Mouse (Mus musculus) G1E (cell line): ENCODE data around the gene Traf7. TPM values are rescaled to one million over a fixed set of nuclear protein-coding genes. Genes with fewer than 3 reads are reported as not detected.

Source experiments
- ATAC-seq: 2 replicates; pipeline ENCODE4 v1.8.0; 2016; ENCODE audit warnings: mild to moderate bottlenecking; ENCODE audit not compliant: insufficient number of reproducible peaks, poor library complexity, low FRiP score, severe bottlenecking; ENCODE audit errors: extremely low read depth
- DNase-seq: peaks from one replicate; pipeline ENCODE4 v3.0.0; 2012; ENCODE audit warnings: low spot score
- H3K27me3 ChIP-seq: 2 replicates; pipeline ENCODE4 v1.6.1; 2012; ENCODE audit warnings: mild to moderate bottlenecking, low read length, inconsistent platforms; ENCODE audit not compliant: insufficient read depth
- H3K36me3 ChIP-seq: replicated peaks from 2 replicates; pipeline ENCODE3; 2012; ENCODE audit warnings: mild to moderate bottlenecking, inconsistent platforms
- H3K4me1 ChIP-seq: 2 replicates; pipeline ENCODE4 v1.6.1; 2012; ENCODE audit warnings: low read depth, low read length, inconsistent platforms, mixed read lengths; ENCODE audit not compliant: insufficient read depth
- H3K4me3 ChIP-seq: 2 replicates; pipeline ENCODE4 v1.5.1; 2012; ENCODE audit warnings: low read depth, mild to moderate bottlenecking, inconsistent platforms, low read length, moderate library complexity, mixed read lengths
- H3K9me3 ChIP-seq: replicated peaks from 2 replicates; pipeline ENCODE4 v1.6.1; 2012; ENCODE audit warnings: inconsistent platforms
- CTCF ChIP-seq: IDR thresholded peaks from 2 replicates; pipeline ENCODE4 v1.5.1; 2012; ENCODE audit warnings: low read depth, low read length, inconsistent platforms, mixed read lengths
- GATA1 ChIP-seq: IDR thresholded peaks from 2 replicates; pipeline ENCODE4 v1.6.1; 2012; ENCODE audit warnings: borderline replicate concordance, low read length, inconsistent platforms, mixed read lengths
- GATA2 ChIP-seq: IDR thresholded peaks from 2 replicates; pipeline ENCODE4 v1.6.1; 2012; ENCODE audit warnings: low read depth, low read length, inconsistent platforms, borderline replicate concordance
- POLR2AphosphoS5 ChIP-seq: IDR thresholded peaks from 2 replicates; pipeline ENCODE4 v1.6.1; 2012; ENCODE audit warnings: low read depth, low read length, inconsistent platforms; ENCODE audit not compliant: insufficient replicate concordance
- TAL1 ChIP-seq: conservative IDR thresholded peaks from 2 replicates; pipeline ENCODE4 v1.6.1; 2012; ENCODE audit warnings: low read depth, low read length, inconsistent platforms, mixed read lengths
- polyA plus RNA-seq: library from polyadenylated mRNA; stranded (reverse); fragments of >175 nt; gene quantifications from 2 replicates; pipeline ENCODE4 v1.2.3, GENCODE M21; 2012
- total RNA-seq, 2 experiments: library from RNA; stranded (forward) in 1 of 2; stranded (reverse) in 1 of 2; fragments of 200-1000 nt in 1 of 2; fragments of >200 nt in 1 of 2; fragmentation: Nextera tagmentation in 1 of 2; gene quantifications; 2 replicates each; pipeline ENCODE4 v1.2.3; 2014 to 2017

The Traf7 gene
- total and polyA plus RNA-seq, 3 experiments = 62.8 to 198 (median 81.7) TPM

DNA sequence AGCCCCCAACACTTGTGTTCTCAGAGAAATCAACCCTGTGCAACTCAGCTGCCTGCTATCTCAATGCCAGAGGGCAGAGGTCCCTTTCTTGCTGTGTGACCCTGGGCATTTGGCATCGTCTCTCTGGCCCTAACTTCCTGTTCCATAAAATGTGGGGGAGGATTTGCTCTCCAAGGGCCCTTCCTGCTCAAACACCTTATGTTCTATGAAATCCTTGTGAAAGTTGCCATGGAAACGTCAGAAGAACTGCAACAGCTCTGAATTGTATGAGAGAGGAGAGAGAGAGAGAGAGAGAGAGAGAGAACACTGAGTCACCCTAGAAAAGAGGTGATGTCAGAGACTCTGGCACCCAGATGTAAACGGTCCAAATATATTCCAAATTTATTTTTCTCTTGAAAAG, 9.8 kb upstream of the Traf7 start:
- TF ChIP-seq GATA1 (no peak), POLR2AphosphoS5 (no peak), TAL1 (no peak), GATA2 (no peak), CTCF (no peak)
- Histone ChIP-seq H3K4me1 (peaks cover 21% of the 10 kb centered on the region), H3K9me3 (no peaks in the 10 kb centered on the region), H3K4me3 (no peak overlapping the region), H3K36me3 (no peaks in the 10 kb centered on the region), H3K27me3 (peaks cover 39% of the 10 kb centered on the region)
- DNase-seq (no peak), ATAC-seq (no peak)

DNA sequence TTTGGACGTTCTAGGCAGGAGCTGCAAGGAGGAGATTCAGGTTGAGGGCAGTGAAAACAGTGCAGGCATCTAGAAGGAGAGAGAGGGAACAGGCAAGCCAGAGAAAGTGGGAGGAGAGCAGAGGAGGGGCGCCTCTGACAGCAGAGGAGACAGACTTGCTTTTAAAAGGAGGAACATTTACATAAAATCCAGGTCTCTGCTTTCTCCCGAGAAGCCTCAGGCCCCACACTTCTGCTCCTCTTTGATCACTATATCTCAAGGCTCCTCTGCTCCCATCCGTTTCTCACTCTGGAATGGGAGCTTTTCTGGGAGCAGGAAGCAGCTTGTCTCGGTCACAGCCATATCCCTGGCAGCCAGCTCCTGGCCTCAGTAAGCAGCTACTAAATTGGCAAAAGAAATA, 7.6 kb upstream of the Traf7 start:
- Histone ChIP-seq H3K4me1 (peaks cover 37% of the 10 kb centered on the region), H3K4me3 (no peak overlapping the region), H3K36me3 (peaks cover 11% of the 10 kb centered on the region), H3K9me3 (no peaks in the 10 kb centered on the region), H3K27me3 (peaks cover 39% of the 10 kb centered on the region)
- DNase-seq (no peak), ATAC-seq (no peak)
- no peak for TF ChIP-seq POLR2AphosphoS5
- TF ChIP-seq GATA1 = no peak
- no peak for TF ChIP-seq GATA2
- no peak for TF ChIP-seq CTCF
- TF ChIP-seq TAL1 = no peak

DNA sequence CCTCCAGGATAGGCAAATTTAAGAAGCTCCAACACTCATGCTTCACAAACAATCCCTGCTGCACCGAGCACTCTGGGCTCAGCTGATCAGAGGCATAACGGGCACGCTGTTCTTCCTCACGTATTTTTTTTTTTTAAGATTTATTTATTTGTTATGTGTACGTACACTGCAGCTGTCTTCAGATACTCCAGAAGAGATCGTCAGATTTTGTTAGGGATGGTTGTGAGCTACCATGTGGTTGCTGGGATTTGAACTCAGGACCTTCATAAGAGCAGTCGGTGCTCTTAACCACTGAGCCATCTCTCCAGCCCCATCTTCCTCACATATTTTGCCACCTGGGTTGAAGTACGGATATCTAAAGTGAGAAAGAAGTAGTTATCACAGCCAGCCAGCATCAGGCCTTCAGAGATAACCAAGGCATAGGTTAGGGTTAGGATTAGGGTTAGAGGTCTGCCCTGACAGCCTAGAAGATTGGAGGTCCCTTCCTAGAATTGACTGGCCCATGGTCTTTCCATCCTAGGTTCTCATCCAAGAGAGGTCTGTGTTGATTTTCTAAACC, 6.5 kb upstream of the Traf7 start, which contains the start of gene Rab26:
TSS of gene Rab26 (minus strand) at position 51 of the 559 bp plus-strand sequence.
- no peak for TF ChIP-seq POLR2AphosphoS5
- no peak for TF ChIP-seq GATA2
- no peak for TF ChIP-seq GATA1
- TF ChIP-seq CTCF = no peak
- TF ChIP-seq TAL1 = no peak
- Histone ChIP-seq H3K9me3 (no peaks in the 10 kb centered on the region), H3K4me3 (peak within 1 kb of the TSS; percentile 51; the same call in 1 of the 2 replicates), H3K4me1 (peaks cover 46% of the 10 kb centered on the region), H3K27me3 (peaks cover 39% of the 10 kb centered on the region), H3K36me3 (peaks cover 22% of the 10 kb centered on the region)
- DNase-seq (no peak), ATAC-seq (no peak)

DNA sequence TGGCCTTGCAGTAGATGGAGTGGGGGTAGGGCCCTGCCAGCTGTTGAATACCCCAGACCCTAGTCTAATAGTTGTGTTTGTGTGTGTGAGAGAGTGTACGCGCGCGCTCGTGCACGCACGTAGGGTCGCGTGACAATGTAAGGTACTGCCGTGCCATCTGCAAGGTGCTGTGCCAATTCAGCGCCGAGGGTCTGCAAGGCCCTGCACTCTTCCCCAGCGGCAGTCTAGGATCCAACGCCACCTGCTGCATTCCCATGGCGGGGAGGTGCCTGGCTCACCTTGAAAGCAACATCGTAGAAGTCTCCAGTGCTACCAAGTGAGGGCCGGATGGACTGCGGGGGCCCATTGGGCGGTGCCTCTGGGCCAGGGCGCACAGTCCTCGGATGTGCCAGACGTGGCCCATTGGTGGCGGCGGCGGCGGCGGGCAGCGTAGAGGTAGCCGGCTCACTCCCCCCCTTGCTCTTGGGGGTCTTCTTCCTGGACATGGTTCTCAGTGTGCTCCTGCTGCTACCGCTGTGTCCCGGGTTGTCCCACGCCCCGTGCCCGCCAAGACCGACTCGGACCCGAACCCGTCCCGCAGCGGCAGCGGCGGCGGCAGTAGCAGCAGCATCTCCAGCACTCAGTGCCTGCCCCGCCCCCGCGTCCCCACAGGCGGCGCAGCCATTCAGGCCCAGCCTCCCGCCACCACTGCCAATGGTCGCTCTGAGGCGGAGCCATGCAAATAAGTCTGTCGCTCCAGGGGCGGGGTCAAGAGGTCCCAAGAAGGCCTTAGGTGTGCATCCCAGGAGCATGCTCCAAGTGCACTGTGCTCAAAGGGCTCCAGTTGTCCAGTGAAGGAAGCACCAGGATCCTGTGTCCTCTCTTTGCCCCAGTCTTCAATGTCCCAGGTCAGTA, 5.6 kb upstream of the Traf7 start:
- Histone ChIP-seq H3K27me3 (peaks cover 37% of the 10 kb centered on the region), H3K4me3 (peak overlapping the region; percentile 51; the same call in 1 of the 2 replicates), H3K36me3 (peaks cover 30% of the 10 kb centered on the region), H3K9me3 (no peaks in the 10 kb centered on the region), H3K4me1 (peaks cover 49% of the 10 kb centered on the region)
- ATAC-seq (peak; percentile 65), DNase-seq (peak; percentile 76)
- no peak for TF ChIP-seq GATA1
- TF ChIP-seq CTCF = no peak
- TF ChIP-seq TAL1 = no peak
- TF ChIP-seq POLR2AphosphoS5 = no peak

DNA sequence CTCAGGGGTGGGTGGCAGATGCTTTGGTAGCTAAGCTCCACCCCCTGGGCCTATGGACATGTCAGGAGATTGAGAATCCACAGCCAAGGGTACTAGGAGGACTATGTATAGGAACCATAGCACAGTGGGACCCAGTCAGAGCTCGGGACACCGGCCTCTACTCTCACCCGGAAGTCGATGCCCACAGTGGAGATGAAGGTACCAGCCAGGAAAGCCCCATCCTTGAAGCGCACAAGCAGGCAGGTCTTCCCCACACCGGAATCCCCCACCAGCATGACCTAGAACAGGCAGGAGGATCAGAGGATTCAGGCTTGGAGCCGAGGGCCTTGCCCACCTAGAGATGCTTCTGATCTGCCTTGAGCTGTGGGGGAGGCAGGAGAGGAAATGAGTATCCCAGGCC, 4.3 kb upstream of the Traf7 start:
- peaks cover 46% of the 10 kb centered on the region for H3K4me1 ChIP-seq
- no peak for DNase-seq
- peaks cover 25% of the 10 kb centered on the region for H3K27me3 ChIP-seq
- H3K9me3 ChIP-seq = no peaks in the 10 kb centered on the region
- H3K4me3 ChIP-seq = no peak overlapping the region
- H3K36me3 ChIP-seq = peaks cover 30% of the 10 kb centered on the region
- no peak for ATAC-seq
- no peak for TF ChIP-seq CTCF

DNA sequence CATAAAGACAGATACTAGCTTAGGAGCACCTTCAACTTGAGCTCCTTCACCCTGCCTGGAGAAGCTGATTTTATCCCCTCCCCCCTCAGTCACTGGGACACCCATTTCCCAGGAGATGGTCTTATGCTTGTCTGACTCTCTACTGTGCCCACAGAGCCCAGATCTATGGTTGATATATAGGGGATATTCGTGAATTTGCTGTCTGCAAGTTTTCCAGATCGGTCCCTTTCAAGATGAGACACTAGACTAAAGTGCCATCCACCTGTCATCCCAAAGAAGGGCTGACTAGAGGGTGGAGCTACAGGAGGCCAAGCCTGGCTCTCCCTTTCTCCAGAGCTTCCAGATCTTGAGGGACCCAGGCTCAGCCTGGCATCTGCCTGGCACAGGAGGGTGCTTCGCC, 3.3 kb upstream of the Traf7 start:
- peaks cover 37% of the 10 kb centered on the region for H3K36me3 ChIP-seq
- DNase-seq = no peak
- H3K9me3 ChIP-seq = no peaks in the 10 kb centered on the region
- peaks cover 55% of the 10 kb centered on the region for H3K4me1 ChIP-seq
- TF ChIP-seq TAL1 (no peak), CTCF (no peak), GATA1 (no peak), GATA2 (no peak), POLR2AphosphoS5 (no peak)
- no peak overlapping the region for H3K4me3 ChIP-seq
- H3K27me3 ChIP-seq = peaks cover 18% of the 10 kb centered on the region
- no peak for ATAC-seq
